ENCODE assay signal across 8 mouse cellular contexts in the genomic region with DNA sequence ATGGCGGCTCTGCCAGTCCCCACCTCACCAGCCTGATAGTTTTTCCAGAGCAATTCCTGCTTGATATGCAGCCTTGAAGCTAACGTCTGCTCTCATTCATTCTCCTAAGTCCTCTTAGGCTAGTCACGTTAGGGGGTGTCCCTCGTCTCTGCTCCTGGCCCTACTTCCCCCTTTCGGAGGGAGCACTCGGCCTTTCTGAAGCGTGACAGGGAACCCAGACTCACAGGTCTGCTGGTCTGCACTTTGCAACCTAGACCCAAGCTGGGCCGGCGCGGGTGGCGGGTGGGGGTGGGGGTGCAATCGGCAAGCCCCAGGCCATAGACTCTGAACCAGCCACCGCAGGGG. TPM values are rescaled to one million over a fixed set of nuclear protein-coding genes. Genes with fewer than 3 reads are reported as not detected.
DNase-seq lines count a peak whose midpoint lies in the region; ATAC-seq and TF ChIP-seq lines count a peak whose summit lies in the region.

No protein-coding gene starts in this region.

- H3K36me3 ChIP-seq in liver, embryonic 11.5 days (ENCODE audit: control insufficient read depth, insufficient read depth, low read length) = no peaks in the 10 kb centered on the region
- H3K36me3 ChIP-seq in midbrain, postnatal 0 days (ENCODE audit: insufficient read depth, low read length) = no peaks in the 10 kb centered on the region

- WGBS in liver, embryonic 11.5 days = 1% methylated on average over 13 of the region's 13 CpGs
- 3% methylated on average over 13 of the region's 13 CpGs for WGBS in midbrain, postnatal 0 days

- no peaks in the 10 kb centered on the region for H3K9me3 ChIP-seq in liver, embryonic 11.5 days (ENCODE audit: control insufficient read depth, low read length)
- H3K9me3 ChIP-seq in midbrain, postnatal 0 days (ENCODE audit: low read length) = no peaks in the 10 kb centered on the region

- H3K27ac ChIP-seq in liver, embryonic 11.5 days (ENCODE audit: low read depth, low read length) = peak overlapping the region; percentile 84
- H3K27ac ChIP-seq in midbrain, postnatal 0 days (ENCODE audit: low read depth, low read length) = no peak overlapping the region

- ATAC-seq in liver, embryonic 11.5 days (replicated peaks; ENCODE audit: low FRiP score) = peak; percentile 51
- ATAC-seq in midbrain, postnatal 0 days (ENCODE audit: low FRiP score) = peak; percentile 41; the same call in 1 of the 2 replicates
- no peak for ATAC-seq in inflammation-experienced regulatory T-cells, adult 6 months

- H3K4me3 ChIP-seq in liver, embryonic 11.5 days (ENCODE audit: low read depth, low read length) = peak overlapping the region; percentile 65
- H3K4me3 ChIP-seq in midbrain, postnatal 0 days (ENCODE audit: low read depth, low read length) = peak overlapping the region; percentile 47

- H3K4me2 ChIP-seq in liver, embryonic 11.5 days = peak overlapping the region; percentile 98
- peak overlapping the region; percentile 94 for H3K4me2 ChIP-seq in midbrain, postnatal 0 days (ENCODE audit: low read depth, low read length, poor library complexity, severe bottlenecking)

- no peak for TF ChIP-seq CTCF in midbrain, postnatal 0 days (IDR thresholded peaks at IDR 0.05)

- peaks cover 35% of the 10 kb centered on the region for H3K4me1 ChIP-seq in liver, embryonic 11.5 days (replicated peaks; ENCODE audit: control insufficient read depth, insufficient read depth, low read length)
- H3K4me1 ChIP-seq in midbrain, postnatal 0 days (ENCODE audit: insufficient read depth, low read length) = peaks cover 10% of the 10 kb centered on the region

- H3K27me3 ChIP-seq in liver, embryonic 11.5 days (replicated peaks; ENCODE audit: control insufficient read depth, insufficient read depth, low read length) = peaks cover 50% of the 10 kb centered on the region
- peaks cover 36% of the 10 kb centered on the region for H3K27me3 ChIP-seq in midbrain, postnatal 0 days (ENCODE audit: insufficient read depth, low read length)

- peak overlapping the region; percentile 81 for H3K9ac ChIP-seq in liver, embryonic 11.5 days (ENCODE audit: low read depth, low read length)
- peak overlapping the region; percentile 59 for H3K9ac ChIP-seq in midbrain, postnatal 0 days (replicated peaks; ENCODE audit: low read length, poor library complexity, severe bottlenecking)

- peak; percentile 33 for DNase-seq in kidney, adult 9 months
- DNase-seq in kidney, postnatal 4 days = no peak
- peak; percentile 94 for DNase-seq in MEL-GATA-1-ER (ENCODE audit: extremely low read depth, low read depth)
- peak; percentile 48 to 70 for DNase-seq in heart, adult 9 months (ENCODE audit: low spot score in 2 of 2)
- DNase-seq in liver, embryonic 11.5 days (ENCODE audit: low spot score) = no peak
- DNase-seq in midbrain, postnatal 0 days (ENCODE audit: low spot score) = no peak
- DNase-seq in right cerebral cortex, postnatal 14 days = no peak

RNA-seq across cellular contexts. Expression of a gene that starts 2.6 kb away (rescaled TPM):
- polyA plus RNA-seq in liver, embryonic 11.5 days (2014; fragmentation: Nextera tagmentation; extraction: Ambion mirVana) = 23.1 and 24.3 TPM in 2 replicates
- total RNA-seq in midbrain, postnatal 0 days (2014; rRNA removed) = 8.4 and 9.1 TPM in 2 replicates
- 5.5 and 5.9 TPM in 2 replicates for polyA plus RNA-seq in midbrain, postnatal 0 days (2015; fragmentation: Nextera tagmentation; extraction: Ambion mirVana)
- 100 to 1,000 TPM; 101 to 137 (median 110) TPM for polyA plus RNA-seq in inflammation-experienced regulatory T-cells, adult 6 months (2017; shearing (Covaris generic))

Comparison
In these comparisons a context has a peak if more than half of its experiments do, and no peak if none do; other contexts are left out.
1. DNase-seq: peak in kidney, adult 9 months (single experiment), MEL-GATA-1-ER (single experiment) and heart, adult 9 months (2 of 2); none in kidney, postnatal 4 days (0 of 2), liver, embryonic 11.5 days (single experiment), midbrain, postnatal 0 days (single experiment) and right cerebral cortex, postnatal 14 days (single experiment).